Mouse (Mus musculus) urinary bladder, postnatal 10 days (tissue): ENCODE results near the gene Sfta2.

Experiments
- DNase-seq: peaks from one replicate; pipeline ENCODE4 v3.0.0; 2022; ENCODE audit warnings: low spot score

The Sfta2 gene

DNA sequence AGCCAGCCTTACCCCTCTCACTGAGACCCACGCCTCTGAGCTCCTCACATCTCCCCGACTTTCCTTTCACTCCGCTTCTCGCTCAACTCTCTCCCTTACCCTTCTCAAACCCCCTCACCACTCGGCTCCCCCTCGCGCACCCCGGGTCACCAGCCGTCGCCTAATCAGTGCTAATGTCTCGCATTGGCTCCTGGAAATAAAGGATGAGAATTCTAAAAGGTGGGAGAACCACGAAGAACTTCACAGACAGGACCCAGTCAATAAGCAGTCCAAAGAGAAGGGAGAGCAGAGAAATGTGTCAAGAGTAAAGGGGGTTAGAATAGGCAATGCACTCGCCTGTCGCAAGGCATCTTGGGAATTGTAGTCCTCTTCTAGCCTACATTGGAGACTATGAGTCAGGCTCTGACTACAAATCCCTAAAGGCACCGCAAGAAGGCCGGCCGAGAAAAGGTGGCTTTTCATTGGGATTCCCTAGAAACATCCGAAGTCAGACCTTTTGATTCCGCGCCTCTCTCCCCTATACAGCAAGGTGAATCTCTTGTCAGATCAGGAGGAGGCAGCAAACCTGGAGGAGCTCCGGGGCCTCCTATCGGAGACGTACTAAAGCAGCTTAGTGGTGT, 72.2 kb downstream of the Sfta2 start, which contains the start of gene Gtf2h4:
Gene Gtf2h4 (minus strand): TSS at position 324 of the 620 bp plus-strand sequence.
- DNase-seq, result no peak

DNA sequence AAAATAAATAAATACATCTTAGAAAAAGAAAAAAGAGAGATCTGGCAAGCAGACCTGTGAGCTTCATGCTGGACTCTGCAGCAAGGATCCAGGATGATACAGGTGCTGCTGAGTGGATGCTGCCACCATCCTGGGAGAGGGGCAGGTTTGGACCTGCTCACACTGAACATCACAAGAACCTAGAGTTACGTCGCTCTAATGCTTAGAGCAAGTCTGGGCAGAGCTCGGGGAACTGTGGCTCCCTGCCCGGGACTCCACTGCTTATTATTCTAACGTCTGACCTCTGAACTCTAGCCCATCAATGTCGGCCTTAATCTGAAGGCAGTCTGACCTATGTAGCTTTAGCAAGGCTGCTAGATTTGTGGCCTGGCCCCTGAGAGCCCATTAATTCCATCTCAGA, 79.2 kb downstream of the Sfta2 start:
- DNase-seq, result no peak

DNA sequence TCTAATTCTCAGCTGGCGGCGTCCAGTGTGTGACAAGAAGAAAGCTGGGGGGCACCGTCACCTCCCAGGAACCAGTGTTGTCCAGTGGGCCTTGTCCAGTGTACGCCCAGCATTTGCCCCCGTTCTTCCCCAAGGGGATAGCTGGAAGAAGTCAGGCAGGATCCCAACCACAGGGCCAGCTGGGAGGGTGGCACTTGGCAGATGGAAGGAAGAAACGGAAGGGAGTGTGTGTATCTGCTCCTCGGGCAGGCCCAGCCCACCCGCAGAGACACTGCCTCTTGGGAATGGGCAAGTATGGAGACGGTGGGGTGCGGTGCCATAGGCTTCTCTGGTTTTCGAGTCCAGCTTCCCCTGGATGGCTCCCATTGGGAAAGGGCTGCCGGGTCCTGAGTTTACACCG, 80.6 kb downstream of the Sfta2 start:
- DNase-seq, result no peak

DNA sequence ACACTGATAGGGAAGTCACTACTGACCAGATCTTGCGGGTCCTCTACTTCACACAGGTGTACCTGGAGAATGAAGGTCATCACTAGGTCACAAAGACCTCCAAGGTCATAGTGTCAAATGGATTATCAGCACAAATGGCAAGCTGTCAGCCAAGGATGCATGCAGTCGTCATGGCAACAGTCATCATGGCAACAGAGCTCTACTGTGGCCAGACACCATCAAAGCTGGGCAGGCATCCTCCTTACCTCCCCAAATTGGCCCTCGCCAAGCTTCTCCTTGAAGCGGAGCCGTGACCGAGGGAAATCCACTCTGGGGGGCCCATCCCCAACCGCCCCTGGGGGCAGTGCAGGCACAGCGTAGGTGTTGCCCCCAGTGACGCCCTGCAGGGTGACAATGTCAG, 83.7 kb downstream of the Sfta2 start:
- no peak for DNase-seq

- DNase-seq, result no peak
Measured at GRCm38 (mm10) chr17:35688347-35689175, 87.2 kb downstream of the Sfta2 start.

GRCm38 (mm10) chr17:35689936-35690645, 88.7 kb downstream of the Sfta2 start:
- DNase-seq, result no peak

DNA sequence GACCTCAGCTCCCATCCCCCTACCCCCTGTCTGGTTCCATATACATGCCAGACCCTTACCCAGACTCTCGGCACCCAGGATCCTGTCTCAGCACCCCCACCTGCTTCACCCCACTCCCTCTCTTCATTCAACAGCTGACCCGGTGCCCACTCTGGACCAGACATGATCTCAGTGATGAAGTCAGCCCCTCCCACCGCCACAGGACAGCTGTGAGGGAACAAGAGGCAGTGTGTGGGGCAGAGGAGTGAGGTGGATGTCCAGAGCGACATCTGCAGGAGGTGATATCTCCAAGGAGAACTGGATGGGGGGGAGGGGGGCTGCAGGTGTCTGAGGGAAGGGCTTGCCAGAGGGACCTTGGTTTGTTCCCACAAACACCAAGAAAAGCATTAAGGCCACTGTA, 90.5 kb downstream of the Sfta2 start:
- DNase-seq, result no peak

DNA sequence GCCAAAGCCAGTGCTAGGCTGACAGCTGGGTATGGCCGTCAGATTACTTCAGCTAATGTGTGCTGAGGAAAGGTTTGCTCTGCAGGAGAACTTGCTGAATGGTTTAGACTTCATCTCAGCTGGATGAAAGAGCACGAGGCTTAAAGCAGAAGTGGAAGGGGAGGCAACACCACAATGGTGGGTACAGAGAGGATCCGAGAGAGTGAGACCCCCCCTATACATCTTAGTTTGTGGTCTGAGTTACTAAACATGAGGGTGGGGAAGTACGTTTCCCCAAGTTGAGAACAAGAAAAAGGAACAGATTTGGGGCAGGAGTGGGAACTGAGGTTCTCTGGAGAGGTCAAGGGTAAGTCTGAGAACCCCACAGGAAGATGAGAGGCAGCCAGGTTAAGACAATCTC, 91.0 kb downstream of the Sfta2 start:
- no peak for DNase-seq

- DNase-seq, result no peak
Measured at GRCm38 (mm10) chr17:35693906-35694305, 92.6 kb downstream of the Sfta2 start.

DNA sequence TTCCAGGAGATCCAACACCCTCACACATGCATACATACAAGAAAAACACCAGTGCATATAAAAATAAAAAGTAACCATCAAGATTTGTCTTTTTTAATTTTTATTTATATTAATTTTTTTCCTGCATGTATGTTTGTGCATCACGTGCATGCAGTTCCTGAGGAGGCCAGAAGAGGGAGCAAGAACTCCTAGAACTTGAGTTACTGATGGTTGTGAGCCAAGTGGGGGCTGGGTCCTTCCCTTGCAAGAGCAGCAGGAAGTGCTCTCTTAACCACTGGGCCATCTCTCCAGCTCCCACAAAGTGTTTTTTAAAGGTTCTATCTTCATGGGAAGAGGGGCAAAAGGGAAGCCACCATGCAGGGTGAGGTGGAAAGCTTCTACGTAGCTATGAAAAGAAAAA, 93.9 kb downstream of the Sfta2 start:
- no peak for DNase-seq

GRCm38 (mm10) chr17:35696691-35697090, 95.3 kb downstream of the Sfta2 start:
- DNase-seq, result no peak

DNA sequence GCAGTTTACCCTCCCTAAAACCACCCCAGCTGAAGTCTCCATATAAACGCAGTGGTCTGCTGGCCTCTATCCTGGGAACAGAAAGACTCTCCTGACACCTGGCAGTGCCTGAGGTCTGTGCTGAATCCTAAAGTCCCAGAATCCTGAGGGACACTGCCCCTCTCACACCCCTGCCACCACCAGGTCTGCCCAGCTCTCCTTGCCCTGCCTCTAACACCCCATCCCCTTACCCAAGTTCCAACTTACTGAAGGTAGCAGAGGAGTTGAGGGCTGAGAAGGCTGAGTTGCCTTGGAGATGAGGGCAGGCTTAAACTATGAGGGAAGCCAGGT, 96.0 kb downstream of the Sfta2 start:
- no peak for DNase-seq

DNA sequence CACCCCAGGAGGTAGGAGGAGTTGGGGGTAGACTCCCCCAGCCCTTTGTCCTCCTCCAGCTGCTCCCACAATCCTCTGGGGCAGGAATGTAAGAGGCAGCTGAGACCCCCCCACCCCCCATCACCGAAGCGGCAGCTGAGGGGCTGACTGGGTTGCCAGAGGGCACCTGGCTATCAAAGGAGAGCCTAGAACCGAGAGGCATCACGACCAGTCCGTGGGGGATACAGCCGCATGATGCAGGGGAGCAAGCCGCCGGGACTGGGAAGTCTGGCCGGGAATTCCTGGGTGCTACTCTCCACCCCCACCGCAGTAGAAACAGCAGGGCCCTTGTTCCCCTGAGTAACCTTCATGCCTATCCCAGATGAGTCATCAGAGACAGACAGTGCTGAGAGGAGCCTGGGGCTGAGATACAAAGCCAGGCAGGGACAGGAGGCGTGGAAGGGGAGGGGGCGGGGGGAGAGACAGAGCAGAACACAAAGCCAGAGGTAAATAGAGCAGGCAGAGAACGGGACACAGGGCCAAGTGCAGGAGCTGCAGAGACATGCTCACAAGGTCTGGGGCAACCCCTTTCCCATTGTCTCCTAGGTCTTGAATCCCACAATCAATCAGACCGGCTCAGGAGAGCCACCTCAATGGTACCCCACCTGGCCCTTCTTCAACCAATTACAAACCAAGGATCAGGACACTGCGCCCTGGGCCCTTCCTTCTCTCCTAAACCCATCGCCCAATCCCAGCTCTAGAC, 96.6 kb downstream of the Sfta2 start:
- DNase-seq, result no peak

DNA sequence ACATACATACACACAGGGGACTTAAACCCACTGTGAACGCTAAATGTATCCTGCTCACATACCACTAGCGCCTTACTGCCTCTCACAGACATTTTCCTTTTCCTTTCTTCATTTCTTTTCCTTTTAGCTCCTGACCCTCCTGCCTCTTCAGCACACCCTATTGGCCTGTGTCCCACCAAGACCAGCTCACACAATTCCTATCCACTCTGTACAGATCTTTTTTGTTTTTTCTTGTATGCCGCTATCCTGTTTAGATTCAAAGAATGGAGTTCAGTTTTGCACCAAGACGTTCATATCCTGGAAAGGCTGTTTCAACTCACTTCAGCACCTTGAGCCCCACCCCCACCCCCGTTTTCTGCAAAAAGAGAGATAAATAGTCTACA, 97.1 kb downstream of the Sfta2 start:
- DNase-seq, result no peak

DNA sequence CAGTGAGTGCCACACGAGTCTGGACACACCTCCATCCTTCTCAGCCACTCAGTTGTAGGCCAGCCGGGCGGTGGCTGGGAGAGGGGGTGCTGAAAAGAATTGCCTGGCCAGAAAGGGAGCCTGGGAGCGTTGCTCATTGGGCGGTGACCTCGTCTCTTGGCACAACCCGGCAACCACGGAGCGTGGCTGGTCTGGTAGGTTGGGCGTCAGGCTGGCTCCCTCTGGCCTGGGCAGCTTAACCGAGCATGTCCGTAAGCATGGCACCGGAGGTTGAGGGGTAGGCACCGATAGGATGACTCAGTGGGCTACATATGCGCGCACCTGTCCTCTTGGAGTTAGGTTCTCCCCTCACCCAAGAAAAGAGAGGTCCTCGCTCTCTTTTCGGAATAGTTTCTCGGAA, 98.6 kb downstream of the Sfta2 start:
- peak; percentile 57 for DNase-seq
